Mouse (Mus musculus) neural tube, embryonic 14.5 days (tissue): Measurements from ENCODE around the gene Krt7. TPM values are rescaled to one million over a fixed set of nuclear protein-coding genes. Genes with fewer than 3 reads are reported as not detected.

ENCODE experiments used
- ATAC-seq: fragments of 200-750 bp; cut with Nextera tagmentation; 2 replicates; pipeline ENCODE4 v1.8.0; 2017; ENCODE audit warnings: low read depth, mild to moderate bottlenecking, moderate TSS enrichment, moderate library complexity
- H3K27ac ChIP-seq: fragments of 300-500 bp; sonication (generic); 2 replicates; pipeline ENCODE4 v1.5.1; 2014; ENCODE audit warnings: low read depth, mild to moderate bottlenecking, control low read depth, low read length, moderate library complexity, mixed read lengths
- H3K27me3 ChIP-seq: fragments of 300-500 bp; sonication (generic); 2 replicates; pipeline ENCODE4 v1.6.1; 2014; ENCODE audit warnings: low read length; ENCODE audit not compliant: control insufficient read depth, insufficient read depth
- H3K36me3 ChIP-seq: fragments of 300-500 bp; sonication (generic); 2 replicates; pipeline ENCODE4 v1.6.1; 2014; ENCODE audit warnings: low read length, mixed read lengths; ENCODE audit not compliant: control insufficient read depth, insufficient read depth
- H3K4me1 ChIP-seq: fragments of 300-500 bp; sonication (generic); 2 replicates; pipeline ENCODE4 v1.6.1; 2014; ENCODE audit warnings: low read length; ENCODE audit not compliant: control insufficient read depth, insufficient read depth
- H3K4me2 ChIP-seq: fragments of 300-500 bp; sonication (generic); 2 replicates; pipeline ENCODE4 v1.6.1; 2014; ENCODE audit warnings: mild to moderate bottlenecking, low read depth, low read length, control low read depth
- H3K4me3 ChIP-seq: fragments of 300-500 bp; sonication (generic); 2 replicates; pipeline ENCODE4 v1.5.1; 2014; ENCODE audit warnings: low read depth, low read length, control low read depth, mixed read lengths
- H3K9ac ChIP-seq: fragments of 300-500 bp; sonication (generic); replicated peaks from 2 replicates; pipeline ENCODE4 v1.6.1; 2014; ENCODE audit warnings: low read depth, mild to moderate bottlenecking, control low read depth, low read length, mixed read lengths
- H3K9me3 ChIP-seq: fragments of 300-500 bp; sonication (generic); 2 replicates; pipeline ENCODE4 v1.6.1; 2016; ENCODE audit warnings: low read length; ENCODE audit not compliant: control insufficient read depth
- WGBS: fragments of 180-500 bp; shearing (Covaris S2); extraction: QIAGEN DNeasy Blood & Tissue Kit; methylation state at CpG from one replicate; pipeline ENCODE4 v1.1.7; 2014; 5-methylcytosine and 5-hydroxymethylcytosine counted together
- polyA plus RNA-seq: library from polyadenylated mRNA; unstranded; fragments of >200 nt; fragmentation: Nextera tagmentation; extraction: Ambion mirVana; gene quantifications from 2 replicates; pipeline ENCODE4 v1.2.1, GENCODE M21; 2014

Gene Krt7
- polyA plus RNA-seq, 1 experiment from 2014 or later = 0.33 TPM

GRCm38 (mm10) chr15:101413916-101414635, 3.2 kb downstream of the Krt7 start:
- H3K4me3 ChIP-seq = no peak overlapping the region
- no peak overlapping the region for H3K27ac ChIP-seq
- no peak overlapping the region for H3K4me2 ChIP-seq
- no peaks in the 10 kb centered on the region for H3K9me3 ChIP-seq
- no peak overlapping the region for H3K9ac ChIP-seq
- WGBS = 65% methylated on average over 7 of the region's 7 CpGs
- ATAC-seq = no peak
- peaks cover 9% of the 10 kb centered on the region for H3K27me3 ChIP-seq
- H3K36me3 ChIP-seq = no peaks in the 10 kb centered on the region
- H3K4me1 ChIP-seq = no peaks in the 10 kb centered on the region

GRCm38 (mm10) chr15:101414807-101415565, 4.1 kb downstream of the Krt7 start:
- Histone ChIP-seq H3K4me1 (no peaks in the 10 kb centered on the region), H3K27ac (no peak overlapping the region), H3K27me3 (peaks cover 9% of the 10 kb centered on the region), H3K36me3 (no peaks in the 10 kb centered on the region), H3K9ac (no peak overlapping the region), H3K4me3 (no peak overlapping the region), H3K4me2 (no peak overlapping the region), H3K9me3 (no peaks in the 10 kb centered on the region)
- ATAC-seq = no peak
- 53% methylated on average over 11 of the region's 11 CpGs for WGBS

- H3K9me3 ChIP-seq = no peaks in the 10 kb centered on the region
- no peaks in the 10 kb centered on the region for H3K36me3 ChIP-seq
- no peaks in the 10 kb centered on the region for H3K27me3 ChIP-seq
- H3K4me1 ChIP-seq = no peaks in the 10 kb centered on the region
- H3K9ac ChIP-seq = no peak overlapping the region
- H3K4me3 ChIP-seq = no peak overlapping the region
- no peak overlapping the region for H3K4me2 ChIP-seq
- WGBS = 86% methylated on average over 4 of the region's 4 CpGs
- no peak overlapping the region for H3K27ac ChIP-seq
- ATAC-seq = no peak
Measured at GRCm38 (mm10) chr15:101418950-101419349, 8.1 kb downstream of the Krt7 start.

DNA sequence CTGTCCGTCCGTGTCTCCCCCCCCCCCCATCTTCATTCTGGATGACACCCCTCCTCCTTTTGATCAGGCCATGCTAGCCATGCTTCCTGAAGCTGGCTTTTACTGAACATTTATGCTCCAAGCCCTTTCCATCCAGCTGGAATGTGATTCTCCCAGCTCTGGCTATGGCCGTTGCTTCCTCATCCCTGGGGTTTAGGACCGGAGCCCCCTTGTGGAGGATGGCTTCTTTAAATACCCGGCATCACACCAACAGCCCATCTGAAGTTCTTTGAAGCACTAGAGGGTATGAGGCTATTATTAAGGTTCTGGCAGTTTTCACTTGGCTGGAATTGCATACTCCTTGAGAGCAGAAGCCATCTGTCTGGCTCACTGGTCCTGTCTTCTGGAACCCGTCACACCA, 10.1 kb downstream of the Krt7 start:
- H3K4me1 ChIP-seq = no peaks in the 10 kb centered on the region
- ATAC-seq = no peak
- no peaks in the 10 kb centered on the region for H3K27me3 ChIP-seq
- 60% methylated on average over 6 of the region's 6 CpGs for WGBS
- H3K4me3 ChIP-seq = no peak overlapping the region
- H3K9ac ChIP-seq = no peak overlapping the region
- H3K9me3 ChIP-seq = no peaks in the 10 kb centered on the region
- no peak overlapping the region for H3K4me2 ChIP-seq
- no peaks in the 10 kb centered on the region for H3K36me3 ChIP-seq
- no peak overlapping the region for H3K27ac ChIP-seq

DNA sequence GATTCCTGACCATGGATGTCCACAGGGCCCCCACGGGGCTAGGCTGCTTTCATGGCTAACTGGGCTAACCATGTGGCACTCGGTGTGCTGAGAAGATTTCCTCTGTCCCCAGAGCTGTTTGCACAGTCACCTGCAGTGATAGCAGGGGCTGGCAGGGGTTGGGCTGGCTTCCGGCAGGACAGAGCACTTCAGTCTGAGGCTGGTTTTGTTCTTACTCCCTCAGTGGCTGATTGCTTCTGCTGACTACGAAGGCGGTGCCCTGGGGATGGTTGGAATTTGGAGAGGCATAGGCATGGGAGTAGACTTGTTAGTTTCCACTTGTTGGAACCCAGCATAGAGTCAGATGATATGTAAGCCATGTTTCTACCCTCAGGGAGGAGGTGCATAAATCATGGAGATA, 14.1 kb downstream of the Krt7 start:
- H3K36me3 ChIP-seq = no peaks in the 10 kb centered on the region
- no peaks in the 10 kb centered on the region for H3K27me3 ChIP-seq
- no peak for ATAC-seq
- no peaks in the 10 kb centered on the region for H3K9me3 ChIP-seq
- no peak overlapping the region for H3K27ac ChIP-seq
- H3K9ac ChIP-seq = no peak overlapping the region
- H3K4me2 ChIP-seq = no peak overlapping the region
- 13% methylated on average over 5 of the region's 5 CpGs for WGBS
- H3K4me1 ChIP-seq = no peaks in the 10 kb centered on the region
- H3K4me3 ChIP-seq = no peak overlapping the region

- Histone ChIP-seq H3K27ac (no peak overlapping the region), H3K4me1 (0 out of 2 replicates have a peak, but pooled peaks cover 4% of the 10 kb centered on the region), H3K4me2 (no peak overlapping the region), H3K27me3 (peaks cover 12% of the 10 kb centered on the region), H3K4me3 (no peak overlapping the region), H3K9me3 (no peaks in the 10 kb centered on the region), H3K36me3 (no peaks in the 10 kb centered on the region), H3K9ac (no peak overlapping the region)
- WGBS = 92% methylated on average over 7 of the region's 7 CpGs
- ATAC-seq = no peak
Measured at GRCm38 (mm10) chr15:101436611-101437010, 25.8 kb downstream of the Krt7 start.

- Histone ChIP-seq H3K9ac (peak within 1 kb of the TSS; percentile 46), H3K36me3 (no peaks in the 10 kb centered on the region), H3K27ac (no peak within 1 kb of the TSS), H3K9me3 (no peaks in the 10 kb centered on the region), H3K4me1 (0 out of 2 replicates have a peak, but pooled peaks cover 4% of the 10 kb centered on the region), H3K4me2 (peak within 1 kb of the TSS; percentile 62), H3K27me3 (peaks cover 12% of the 10 kb centered on the region), H3K4me3 (peak within 1 kb of the TSS; percentile 33)
- no peak for ATAC-seq
- under 1% methylated on average over 33 of the region's 34 CpGs for WGBS
Measured at GRCm38 (mm10) chr15:101438555-101438954, 27.7 kb downstream of the Krt7 start, which contains the start of gene Krt87. Gene Krt87, minus strand, starts transcription at chr15:101438804.

DNA sequence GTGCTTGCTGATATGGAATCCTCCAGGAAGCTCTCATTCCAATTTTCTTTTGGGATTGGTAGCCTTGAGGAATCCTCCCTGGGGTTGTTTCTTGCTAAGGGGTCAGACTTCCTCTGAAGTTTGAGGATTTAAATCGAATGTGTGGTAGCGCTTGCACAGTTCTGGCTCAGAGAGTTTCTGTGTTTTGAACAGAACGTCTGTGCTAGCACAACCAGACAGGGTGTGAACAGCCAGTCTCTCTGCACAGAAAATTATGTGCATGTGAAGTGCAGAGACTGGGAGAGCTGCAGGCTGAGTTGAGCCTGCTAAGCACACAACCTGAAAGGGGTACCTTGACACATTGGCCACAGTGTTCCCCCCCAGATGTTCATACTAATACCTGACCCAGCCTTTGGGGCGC, 30.0 kb downstream of the Krt7 start:
- Histone ChIP-seq H3K9ac (no peak overlapping the region), H3K4me1 (0 out of 2 replicates have a peak, but pooled peaks cover 4% of the 10 kb centered on the region), H3K27ac (no peak overlapping the region), H3K9me3 (no peaks in the 10 kb centered on the region), H3K4me2 (no peak overlapping the region), H3K27me3 (peaks cover 12% of the 10 kb centered on the region), H3K36me3 (no peaks in the 10 kb centered on the region), H3K4me3 (no peak overlapping the region)
- ATAC-seq = no peak
- WGBS = 87% methylated on average over 4 of the region's 4 CpGs

DNA sequence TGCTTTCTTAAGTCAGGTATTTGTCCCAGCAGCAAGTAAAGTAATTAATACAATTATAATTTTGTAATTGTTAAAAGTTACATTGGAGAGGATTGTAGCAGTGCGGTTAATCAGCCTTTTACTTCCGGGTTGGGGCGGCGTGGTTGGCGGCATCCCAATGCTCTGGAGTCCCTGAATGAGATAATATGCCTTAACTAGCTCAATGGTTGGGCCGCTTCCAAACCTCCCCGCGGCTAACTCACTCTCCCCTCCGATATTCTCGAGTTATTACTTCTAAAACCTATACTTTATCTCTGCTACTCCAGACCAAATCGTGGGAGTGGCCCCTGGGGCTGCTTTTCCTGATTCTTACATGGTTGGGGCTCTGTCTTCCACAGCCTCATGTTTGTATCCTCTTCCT, 35.7 kb downstream of the Krt7 start:
- no peaks in the 10 kb centered on the region for H3K4me1 ChIP-seq
- H3K36me3 ChIP-seq = no peaks in the 10 kb centered on the region
- H3K9me3 ChIP-seq = no peaks in the 10 kb centered on the region
- ATAC-seq = no peak
- no peak overlapping the region for H3K4me2 ChIP-seq
- no peaks in the 10 kb centered on the region for H3K27me3 ChIP-seq
- H3K27ac ChIP-seq = no peak overlapping the region
- no peak overlapping the region for H3K9ac ChIP-seq
- 73% methylated on average over 11 of the region's 11 CpGs for WGBS
- no peak overlapping the region for H3K4me3 ChIP-seq
